Mouse (Mus musculus): ENCODE results near the gene Hebp1.

Gene Hebp1

GRCm38 (mm10) chr6:135116479-135116878 lies 81.3 kb downstream of the Hebp1 start:
- no peak for DNase-seq (ENCODE audit: low spot score)

- DNase-seq (ENCODE audit: low spot score), result peak; percentile 67
These were observed 84.7 kb downstream of the Hebp1 start for GRCm38 (mm10) chr6:135113114-135113436.

GRCm38 (mm10) chr6:135112411-135113113 lies 85.3 kb downstream of the Hebp1 start:
- peak; percentile 38 for DNase-seq (ENCODE audit: low spot score)

GRCm38 (mm10) chr6:135107014-135107413 lies 90.8 kb downstream of the Hebp1 start:
- no peak for DNase-seq (ENCODE audit: low spot score)

GRCm38 (mm10) chr6:135102736-135103303 lies 95.0 kb downstream of the Hebp1 start:
- DNase-seq (ENCODE audit: low spot score), result no peak

GRCm38 (mm10) chr6:135100787-135101472 lies 96.9 kb downstream of the Hebp1 start:
- no peak for DNase-seq (ENCODE audit: low spot score)

- no peak for DNase-seq (ENCODE audit: low spot score)
These were observed 104.9 kb downstream of the Hebp1 start for GRCm38 (mm10) chr6:135092798-135093470.

- DNase-seq (ENCODE audit: low spot score), result no peak
These were observed 107.2 kb downstream of the Hebp1 start for GRCm38 (mm10) chr6:135090661-135091060.

GRCm38 (mm10) chr6:135089786-135090185 lies 108.0 kb downstream of the Hebp1 start:
- peak; percentile 39 for DNase-seq (ENCODE audit: low spot score)

- peak; percentile 96 for DNase-seq (ENCODE audit: low spot score)
These were observed 109.9 kb downstream of the Hebp1 start for GRCm38 (mm10) chr6:135087721-135088451.

Measured in embryo, embryonic 10.5 days (tissue).